Mouse (Mus musculus): ENCODE results near the gene Trappc1. TPM values are rescaled to one million over a fixed set of nuclear protein-coding genes. Genes with fewer than 3 reads are reported as not detected.
A peak's percentile ranks its signal among the peaks of the same experiment; 100 is the strongest.
"Not testable (repeated sequence)": the region's sequence is repeated elsewhere in the genome, so short reads cannot be mapped to it uniquely, and the experiment has no call there.

Trappc1 gene
- total RNA-seq (2022): 10 to 100 TPM; 47.7 to 54.7 (median 51.5) TPM

DNA sequence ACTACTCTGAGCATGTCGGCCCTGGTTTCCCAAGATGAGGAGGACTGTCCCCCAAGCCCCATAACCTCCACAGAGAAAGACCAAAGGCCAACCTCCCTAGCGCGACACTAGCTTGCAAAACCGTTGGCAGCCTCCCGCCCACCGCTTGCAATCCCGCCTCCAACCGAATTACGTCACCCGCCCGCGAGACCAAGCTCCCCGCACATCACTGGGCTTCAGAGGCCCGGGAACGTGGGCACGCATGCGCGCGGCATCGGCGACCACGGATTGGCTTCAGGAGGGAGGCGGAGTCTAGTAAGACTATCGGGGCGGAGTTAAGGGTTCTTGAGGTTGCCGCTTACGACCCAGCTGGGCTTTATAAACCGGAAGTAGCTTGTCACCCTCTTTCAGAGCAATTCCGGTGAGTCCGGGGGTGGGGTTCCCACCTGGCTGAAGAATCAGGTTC lies at the start of gene Trappc1, which contains the start of gene Cntrob:
Trappc1 (plus strand) TSS at position 314 of the 445 bp plus-strand sequence.
Cntrob (minus strand) TSS at position 109 of the 445 bp plus-strand sequence.
- DNase-seq (ENCODE audit: low spot score in 2 of 2): peak; percentile 92 to 99

DNA sequence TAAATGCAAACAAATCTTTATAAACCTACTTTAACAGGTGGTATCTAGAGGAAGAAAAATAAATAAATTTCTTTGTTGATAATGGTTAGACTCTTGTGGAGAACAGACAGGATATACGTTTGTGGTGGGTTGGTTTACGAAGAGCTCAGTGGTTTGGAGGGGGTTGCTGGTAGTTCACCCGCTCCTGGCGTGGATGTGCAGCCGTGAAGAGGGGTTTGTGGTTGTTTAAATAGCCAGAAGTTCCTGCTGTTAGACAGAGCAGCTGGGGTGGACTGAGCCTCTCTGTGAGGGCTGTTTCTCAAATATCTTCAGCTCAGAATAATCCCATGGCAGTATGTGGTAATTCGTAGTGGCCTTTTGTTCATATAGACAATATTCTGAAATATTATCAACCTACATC lies 48.1 kb upstream of the Trappc1 start:
- DNase-seq (ENCODE audit: low spot score in 2 of 2): no peak

- DNase-seq (ENCODE audit: low spot score in 2 of 2): no peak
Measured at GRCm38 (mm10) chr11:69276081-69276480, 47.7 kb upstream of the Trappc1 start.

- DNase-seq (ENCODE audit: low spot score in 2 of 2): no peak
Measured at GRCm38 (mm10) chr11:69277267-69277666, 46.5 kb upstream of the Trappc1 start.

DNA sequence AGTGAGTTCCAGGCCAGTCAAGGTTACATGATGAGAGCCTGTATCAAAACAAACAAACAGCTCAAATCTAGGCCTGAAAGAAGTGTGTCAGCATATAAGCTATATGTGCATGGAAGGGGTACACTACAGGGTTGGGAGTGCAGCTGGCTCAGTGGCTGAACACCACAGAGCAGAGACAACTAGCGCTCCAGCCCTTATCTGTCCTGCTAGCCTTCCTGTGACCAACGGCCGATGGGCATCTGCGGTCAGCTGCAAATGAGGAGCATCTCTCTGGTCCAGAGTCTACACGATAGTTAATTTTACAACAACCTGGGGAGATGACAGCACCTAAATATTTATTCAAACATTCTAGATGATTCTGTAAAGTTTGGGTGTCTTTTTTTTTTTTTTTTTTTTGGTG lies 32.7 kb upstream of the Trappc1 start:
- no peak for DNase-seq (ENCODE audit: low spot score in 2 of 2)

- peak in 1 of 2 experiments; percentile 27 for DNase-seq (ENCODE audit: low spot score in 2 of 2)
Measured at GRCm38 (mm10) chr11:69295286-69295685, 28.5 kb upstream of the Trappc1 start.

GRCm38 (mm10) chr11:69297799-69298198 lies 26.0 kb upstream of the Trappc1 start:
- no peak for DNase-seq (ENCODE audit: low spot score in 2 of 2)

- no peak for DNase-seq (ENCODE audit: low spot score in 2 of 2)
Measured at GRCm38 (mm10) chr11:69298231-69298630, 25.5 kb upstream of the Trappc1 start.

DNA sequence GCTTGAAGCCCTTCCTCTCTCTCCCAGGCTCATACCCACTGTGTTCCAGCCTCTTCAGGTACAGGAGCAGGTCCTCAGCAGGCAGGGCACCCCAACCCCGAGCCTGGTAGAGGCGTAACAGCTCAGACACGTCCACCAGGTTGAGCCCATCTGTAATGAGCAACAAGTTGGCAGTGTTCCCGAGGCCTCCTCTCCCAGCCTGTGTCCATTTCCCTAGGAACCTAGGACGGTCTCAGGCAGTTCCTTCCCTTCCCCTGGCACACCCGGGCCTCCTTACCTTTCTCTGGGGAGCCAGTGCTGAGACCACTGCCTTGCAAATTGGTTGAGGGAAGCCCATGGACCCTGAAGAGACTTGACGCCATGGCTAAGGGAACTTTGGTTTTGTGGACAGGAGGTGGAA lies 21.0 kb upstream of the Trappc1 start:
- no peak for DNase-seq (ENCODE audit: low spot score in 2 of 2)

GRCm38 (mm10) chr11:69305291-69305690 lies 18.5 kb upstream of the Trappc1 start:
- no peak for DNase-seq (ENCODE audit: low spot score in 2 of 2)

- DNase-seq (ENCODE audit: low spot score in 2 of 2): no peak
Measured at GRCm38 (mm10) chr11:69306039-69306438, 17.7 kb upstream of the Trappc1 start.

DNA sequence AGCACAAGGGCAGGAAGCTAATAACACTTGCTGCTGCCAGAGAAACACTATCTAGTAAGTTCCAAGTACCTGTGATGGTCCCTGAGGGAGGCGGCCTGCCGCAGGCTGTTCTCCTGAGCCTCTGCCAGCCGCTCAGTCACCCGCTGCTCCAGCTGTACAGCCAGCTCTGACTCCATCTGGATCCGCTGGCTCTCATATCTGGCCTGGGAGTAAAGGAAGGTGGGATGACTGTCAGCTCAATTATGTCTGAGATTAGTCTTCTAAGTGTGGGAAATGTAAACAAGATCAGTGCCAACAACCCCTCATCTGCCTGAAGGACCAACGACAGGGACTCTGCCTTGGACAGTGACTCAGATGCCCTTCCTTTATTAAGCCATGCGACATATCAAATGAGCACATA lies 12.5 kb upstream of the Trappc1 start:
- DNase-seq (ENCODE audit: low spot score in 2 of 2): no peak

- DNase-seq (ENCODE audit: low spot score in 2 of 2): no peak
Measured at GRCm38 (mm10) chr11:69316361-69316760, 7.4 kb upstream of the Trappc1 start.

- not testable (repeated sequence) for DNase-seq (ENCODE audit: low spot score in 2 of 2)
Measured at GRCm38 (mm10) chr11:69318000-69318399, 5.8 kb upstream of the Trappc1 start.

DNA sequence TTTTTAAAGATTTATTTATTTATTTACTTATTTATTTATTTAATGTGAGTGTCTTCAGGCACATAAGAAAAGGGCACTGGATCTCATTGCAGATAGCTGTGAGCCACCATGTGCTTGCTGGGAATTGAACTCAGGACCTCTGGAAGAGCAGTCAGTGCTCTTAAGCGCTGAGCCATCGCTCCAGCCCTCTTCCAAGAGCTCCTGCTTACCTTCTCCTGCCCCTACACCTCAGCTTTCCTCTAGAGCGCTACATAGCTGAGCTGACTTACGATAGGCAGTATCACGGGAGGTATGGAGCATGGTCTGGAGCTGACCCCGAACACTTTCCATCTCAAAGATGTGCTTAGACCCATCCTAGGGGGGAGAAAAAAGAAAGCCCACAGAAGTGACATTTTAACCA lies 2.2 kb upstream of the Trappc1 start:
- DNase-seq (ENCODE audit: low spot score in 2 of 2): no peak

- DNase-seq (ENCODE audit: low spot score in 2 of 2): peak in 1 of 2 experiments; percentile 70
Measured at GRCm38 (mm10) chr11:69322010-69322409, 1.8 kb upstream of the Trappc1 start.

DNA sequence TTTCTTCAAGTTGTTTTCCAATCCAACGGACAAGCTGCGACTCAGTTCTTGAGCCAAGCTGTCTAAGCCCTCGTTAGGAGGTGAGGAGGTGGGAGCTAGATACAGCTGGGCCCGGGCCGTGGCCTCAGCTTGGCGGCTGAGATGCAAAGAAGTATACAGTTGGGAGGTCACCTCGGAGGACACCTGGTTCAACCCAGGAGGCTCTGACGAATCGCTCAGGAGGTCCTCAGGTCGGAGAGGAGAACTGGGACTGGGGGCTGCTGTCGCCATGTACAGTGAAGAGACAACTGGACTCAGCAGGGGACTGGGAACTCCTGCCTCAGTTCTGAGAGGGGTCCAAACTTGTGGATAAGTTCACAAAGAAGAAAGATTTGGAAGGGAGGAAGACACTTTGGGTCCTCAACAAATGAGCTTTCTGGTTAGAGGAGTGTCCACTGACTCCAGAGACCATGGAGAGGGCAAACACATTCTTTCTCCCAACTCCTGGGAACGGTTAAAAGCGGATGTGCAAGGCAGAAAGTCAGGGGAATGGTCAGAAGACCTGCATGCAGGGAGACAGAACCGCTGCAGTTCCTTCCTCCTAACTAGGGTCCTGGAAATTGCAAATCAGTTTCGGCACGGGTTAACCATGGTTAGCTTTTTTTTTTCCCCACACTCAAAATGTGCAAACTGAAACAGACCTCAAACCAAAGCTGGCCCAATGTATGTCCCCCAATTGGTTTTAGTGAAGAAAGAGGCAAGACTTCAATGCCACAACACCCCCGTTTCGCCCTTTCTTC lies 898 bp upstream of the Trappc1 start:
- no peak for DNase-seq (ENCODE audit: low spot score in 2 of 2)

DNA sequence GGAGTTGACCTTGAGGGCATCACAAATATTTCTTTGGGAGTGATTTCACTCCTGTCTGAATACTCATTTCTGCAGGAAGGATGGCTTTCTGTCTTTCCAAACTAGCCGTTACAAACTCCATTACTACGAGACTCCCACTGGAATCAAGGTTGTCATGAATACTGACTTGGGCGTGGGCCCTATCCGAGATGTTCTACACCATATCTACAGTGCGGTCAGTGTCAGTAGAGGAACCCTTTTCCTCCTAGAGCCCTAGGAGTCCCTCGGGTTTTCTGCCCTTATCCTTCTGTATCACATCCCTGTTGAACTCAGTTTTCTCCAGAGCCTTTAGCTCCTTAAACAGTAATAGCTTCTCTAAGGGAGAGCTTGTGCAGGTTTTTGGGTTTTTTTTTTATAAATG lies 969 bp downstream of the Trappc1 start:
- no peak for DNase-seq (ENCODE audit: low spot score in 2 of 2)

DNA sequence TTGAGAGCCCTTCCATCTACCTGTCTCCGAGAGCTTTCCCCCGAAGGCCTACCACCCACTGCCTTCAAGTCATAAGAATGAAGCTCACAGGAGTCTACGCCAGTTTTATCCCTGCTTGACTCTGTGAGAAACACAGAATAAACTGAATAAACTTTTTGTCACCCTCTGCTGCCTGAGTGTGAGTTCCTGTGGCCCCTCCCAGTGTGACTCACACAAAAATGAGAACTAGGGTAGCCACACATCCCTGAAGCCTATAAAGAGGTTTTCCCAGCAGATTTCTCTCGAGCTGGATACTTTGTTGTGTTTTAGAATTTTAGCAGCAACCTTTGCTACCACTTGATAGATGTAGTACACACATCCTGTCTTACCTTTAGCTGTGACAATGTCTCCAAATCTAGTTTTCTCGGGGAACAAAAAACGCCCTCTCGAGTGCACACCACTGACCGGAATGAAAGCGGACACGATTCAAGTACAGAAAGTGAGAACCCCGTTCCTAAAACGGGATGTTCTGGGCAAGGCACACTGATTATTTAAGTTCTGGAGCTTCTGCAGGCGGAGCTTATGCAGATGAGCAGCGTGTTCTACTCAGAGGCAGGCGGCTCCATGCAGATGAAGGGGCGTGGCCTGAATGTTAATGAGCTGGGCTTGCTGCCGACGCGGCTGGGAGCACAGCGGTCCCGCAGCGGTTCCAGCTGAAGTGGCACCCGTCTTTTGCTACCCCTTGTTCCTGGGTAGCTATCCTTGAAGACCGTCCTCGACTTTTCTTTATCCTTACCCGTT lies 2.0 kb downstream of the Trappc1 start, which contains the start of gene Kcnab3:
Kcnab3 (plus strand) TSS at position 631 of the 780 bp plus-strand sequence.
- DNase-seq (ENCODE audit: low spot score in 2 of 2): peak; percentile 47 to 83

DNA sequence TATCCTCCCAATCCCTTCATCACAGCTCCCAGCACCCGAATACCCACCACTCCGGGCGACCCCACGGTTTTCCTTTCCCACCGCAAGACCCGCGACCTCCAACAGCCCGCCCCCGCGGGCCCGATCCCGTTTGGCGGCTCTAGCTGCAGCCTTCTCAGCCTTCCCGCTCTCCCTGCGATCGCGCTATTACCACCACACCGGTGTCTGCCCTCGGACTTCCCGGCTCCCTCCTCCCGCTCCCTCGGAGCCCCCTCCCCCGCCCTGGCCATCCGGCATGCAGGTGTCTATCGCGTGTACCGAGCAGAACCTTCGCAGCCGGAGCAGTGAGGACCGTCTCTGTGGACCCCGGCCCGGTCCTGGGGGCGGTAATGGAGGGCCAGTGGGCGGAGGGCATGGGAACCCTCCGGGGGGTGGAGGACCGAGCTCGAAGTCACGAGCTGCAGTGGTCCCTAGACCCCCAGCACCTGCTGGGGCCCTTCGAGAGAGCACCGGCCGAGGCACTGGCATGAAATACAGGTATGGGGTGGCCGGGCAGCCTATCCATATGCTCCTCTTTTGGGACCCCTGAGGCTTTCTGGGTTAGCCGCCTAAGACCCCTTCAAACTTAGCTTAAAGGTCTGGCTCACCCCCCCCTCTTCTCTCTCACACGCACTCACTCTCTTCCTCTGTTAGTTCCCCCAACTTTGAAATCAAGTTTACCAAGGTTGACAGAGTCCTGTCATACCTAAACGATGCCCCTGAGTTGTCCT lies 2.8 kb downstream of the Trappc1 start:
- DNase-seq (ENCODE audit: low spot score in 2 of 2): no peak

DNA sequence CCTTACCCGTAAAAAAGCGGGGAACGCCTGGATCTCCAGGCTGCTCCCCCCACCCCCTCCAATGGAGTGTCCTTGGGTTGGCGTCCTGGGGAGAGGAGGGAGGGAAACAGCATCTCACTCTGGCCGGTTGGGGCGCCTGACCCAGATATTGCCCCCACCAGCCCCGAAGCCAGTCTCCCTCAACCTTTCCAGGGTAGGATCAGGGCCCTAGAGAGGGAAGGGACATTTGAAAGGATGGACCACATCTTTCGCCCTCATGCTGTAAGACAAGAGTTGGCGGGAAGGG lies 3.3 kb downstream of the Trappc1 start:
- no peak for DNase-seq (ENCODE audit: low spot score in 2 of 2)

GRCm38 (mm10) chr11:69327648-69328047 lies 3.9 kb downstream of the Trappc1 start:
- DNase-seq (ENCODE audit: low spot score in 2 of 2): no peak
